Mouse (Mus musculus): ENCODE data around the gene Mdp1. TPM values are rescaled to one million over a fixed set of nuclear protein-coding genes. Genes with fewer than 3 reads are reported as not detected.
A peak's percentile ranks its signal among the peaks of the same experiment; 100 is the strongest.

Gene Mdp1
- polyA plus RNA-seq, 1 experiment: 27.2 TPM

DNA sequence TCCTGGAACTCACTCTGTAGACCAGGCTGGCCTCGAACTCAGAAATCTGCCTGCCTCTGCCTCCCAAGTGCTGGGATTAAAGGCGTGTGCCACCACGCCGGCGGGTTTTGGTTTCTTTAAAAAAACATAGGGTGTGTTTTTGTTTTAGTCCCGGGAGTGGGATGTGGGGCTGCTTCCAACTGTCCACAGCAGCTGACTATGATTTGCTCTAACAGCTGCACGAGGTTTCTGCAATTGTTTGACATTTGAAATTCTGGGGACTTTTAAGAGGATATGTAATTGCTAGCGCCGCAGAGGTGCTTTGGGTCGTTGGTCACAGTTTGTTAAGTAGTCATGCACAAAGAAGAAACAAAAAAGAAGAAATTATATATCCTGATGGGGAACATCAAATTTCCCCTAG, 29.1 kb upstream of the Mdp1 start:
- Histone ChIP-seq H3K4me1 (ENCODE audit: control insufficient read depth, insufficient read depth, low read length) (no peaks in the 10 kb centered on the region), H3K27me3 (replicated peaks; ENCODE audit: control insufficient read depth, insufficient read depth, low read length) (no peaks in the 10 kb centered on the region), H3K27ac (ENCODE audit: insufficient read depth, low read depth, low read length) (no peak overlapping the region), H3K36me3 (ENCODE audit: control insufficient read depth, insufficient read depth, low read length) (no peaks in the 10 kb centered on the region), H3K4me3 (ENCODE audit: insufficient read depth, low read depth, low read length) (no peak overlapping the region)
- TF ChIP-seq POLR2A (IDR thresholded peaks at IDR 0.05; ENCODE audit: low read depth, low read length) (no peak), CTCF (conservative IDR thresholded peaks at IDR 0.05; ENCODE audit: insufficient read depth, insufficient read length, low read depth, low read length) (no peak)
- 45% methylated on average over 10 of the region's 10 CpGs for WGBS
- DNase-seq: no peak

DNA sequence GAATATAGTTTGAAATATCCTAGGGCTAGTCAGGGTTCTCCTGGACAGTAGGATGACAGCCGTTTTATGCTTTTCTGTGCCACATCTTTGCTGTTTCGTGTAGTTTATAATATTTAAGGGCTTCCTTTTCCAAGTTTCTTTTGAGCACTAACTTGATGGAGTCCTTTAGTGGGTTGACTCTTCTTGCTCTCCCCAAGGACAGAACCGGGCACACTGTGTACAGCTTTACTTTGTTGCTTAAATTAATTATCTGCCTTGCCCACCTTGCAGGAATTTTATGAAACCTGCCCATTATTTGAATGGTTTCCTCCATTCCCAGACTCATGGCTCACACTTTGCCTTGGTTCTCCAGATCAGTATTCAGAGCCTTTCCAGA, 21.8 kb upstream of the Mdp1 start:
- Histone ChIP-seq H3K27me3 (replicated peaks; ENCODE audit: control insufficient read depth, insufficient read depth, low read length) (no peaks in the 10 kb centered on the region), H3K27ac (ENCODE audit: insufficient read depth, low read depth, low read length) (0 out of 2 replicates have a peak overlapping the region, but pooled peaks have one; percentile 43), H3K36me3 (ENCODE audit: control insufficient read depth, insufficient read depth, low read length) (no peaks in the 10 kb centered on the region), H3K4me1 (ENCODE audit: control insufficient read depth, insufficient read depth, low read length) (peaks cover 2% of the 10 kb centered on the region; the same call in 1 of the 2 replicates), H3K4me3 (ENCODE audit: insufficient read depth, low read depth, low read length) (peak overlapping the region; percentile 70)
- TF ChIP-seq POLR2A (IDR thresholded peaks at IDR 0.05; ENCODE audit: low read depth, low read length): no peak
- TF ChIP-seq CTCF (conservative IDR thresholded peaks at IDR 0.05; ENCODE audit: insufficient read depth, insufficient read length, low read depth, low read length): no peak
- 6% methylated on average over 3 of the region's 3 CpGs for WGBS
- DNase-seq: no peak

DNA sequence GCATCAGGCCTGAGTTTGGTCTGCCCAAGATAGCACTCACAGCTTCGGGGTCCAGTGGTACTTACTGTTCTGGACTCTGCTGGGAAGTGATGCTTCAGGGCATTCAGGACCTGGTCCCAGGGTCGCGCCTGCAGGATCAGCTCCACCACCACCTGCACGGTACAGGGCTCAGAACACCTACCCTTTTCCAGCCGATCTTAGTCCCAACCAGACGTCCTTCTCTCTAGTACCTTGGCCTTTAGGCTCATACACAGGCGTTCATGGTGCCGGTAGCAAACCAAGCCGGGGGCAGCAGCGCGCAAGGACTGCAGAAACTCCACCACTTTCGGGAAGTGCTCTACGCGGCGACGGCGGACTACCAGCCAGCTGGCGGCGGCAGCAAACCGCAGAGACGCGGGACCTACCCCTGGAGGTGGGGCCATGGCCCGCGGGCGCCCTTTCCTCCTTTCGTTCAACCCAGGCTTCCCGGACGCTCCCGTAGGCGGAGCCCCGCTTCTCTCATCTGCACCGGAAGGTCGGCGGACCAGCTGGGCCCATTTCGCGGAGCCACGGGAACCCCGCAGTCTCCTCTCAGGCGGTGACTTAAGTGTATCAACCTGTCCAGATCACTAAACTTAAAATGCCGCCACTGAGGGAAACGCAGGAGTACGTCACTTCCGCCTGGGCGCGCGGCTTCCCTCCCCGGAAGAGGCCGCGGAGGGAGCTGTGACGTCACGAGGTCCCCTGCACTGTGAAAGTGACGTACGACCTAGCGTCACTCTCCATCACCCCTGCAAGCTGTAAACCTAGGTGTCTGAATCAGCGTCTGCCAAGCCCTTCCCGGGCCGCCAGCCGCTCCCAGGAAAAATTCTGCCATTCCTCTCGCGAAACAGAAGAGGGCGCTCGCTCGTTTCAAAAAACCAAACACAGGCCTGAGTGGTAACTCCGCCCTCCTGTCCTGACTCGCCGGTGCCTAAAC, 21.1 kb upstream of the Mdp1 start, which contains the start of gene Tinf2:
Gene Tinf2 (minus strand): TSS at position 661 of the 958 bp plus-strand sequence.
- under 1% methylated on average over 66 of the region's 66 CpGs for WGBS
- Histone ChIP-seq H3K4me3 (ENCODE audit: insufficient read depth, low read depth, low read length) (peak within 1 kb of the TSS; percentile 70), H3K27ac (ENCODE audit: insufficient read depth, low read depth, low read length) (peak within 1 kb of the TSS; percentile 43; the same call in 1 of the 2 replicates), H3K27me3 (replicated peaks; ENCODE audit: control insufficient read depth, insufficient read depth, low read length) (no peaks in the 10 kb centered on the region), H3K36me3 (ENCODE audit: control insufficient read depth, insufficient read depth, low read length) (no peaks in the 10 kb centered on the region), H3K4me1 (ENCODE audit: control insufficient read depth, insufficient read depth, low read length) (peaks cover 2% of the 10 kb centered on the region; the same call in 1 of the 2 replicates)
- TF ChIP-seq CTCF (conservative IDR thresholded peaks at IDR 0.05; ENCODE audit: insufficient read depth, insufficient read length, low read depth, low read length) (peak; percentile 78), POLR2A (IDR thresholded peaks at IDR 0.05; ENCODE audit: low read depth, low read length) (no peak)
- peak; percentile 97 for DNase-seq

DNA sequence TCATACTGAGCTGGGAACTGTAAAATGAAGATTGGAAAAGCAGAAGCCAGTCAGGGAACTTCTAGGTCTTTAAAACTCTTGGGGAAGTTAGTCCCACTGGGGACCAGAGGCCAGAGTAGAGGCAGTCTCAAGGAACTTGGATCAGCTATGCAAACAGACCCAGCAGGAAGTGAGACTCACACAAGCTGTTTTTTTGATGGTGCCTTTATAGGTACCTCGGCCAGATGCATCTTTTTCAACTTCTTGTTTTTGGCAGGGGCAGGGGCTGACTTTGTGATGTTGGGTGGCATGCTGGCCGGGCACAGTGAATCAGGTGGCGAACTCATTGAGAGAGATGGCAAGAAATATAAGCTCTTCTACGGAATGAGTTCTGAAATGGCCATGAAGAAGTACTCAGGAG, 17.3 kb upstream of the Mdp1 start:
- TF ChIP-seq POLR2A (IDR thresholded peaks at IDR 0.05; ENCODE audit: low read depth, low read length) (no peak), CTCF (conservative IDR thresholded peaks at IDR 0.05; ENCODE audit: insufficient read depth, insufficient read length, low read depth, low read length) (no peak)
- WGBS: 87% methylated on average over 4 of the region's 4 CpGs
- DNase-seq: no peak
- no peak overlapping the region for H3K4me3 ChIP-seq (ENCODE audit: insufficient read depth, low read depth, low read length)
- H3K27ac ChIP-seq (ENCODE audit: insufficient read depth, low read depth, low read length): no peak overlapping the region
- no peaks in the 10 kb centered on the region for H3K36me3 ChIP-seq (ENCODE audit: control insufficient read depth, insufficient read depth, low read length)
- no peaks in the 10 kb centered on the region for H3K27me3 ChIP-seq (replicated peaks; ENCODE audit: control insufficient read depth, insufficient read depth, low read length)
- peaks cover 5% of the 10 kb centered on the region; the same call in 1 of the 2 replicates for H3K4me1 ChIP-seq (ENCODE audit: control insufficient read depth, insufficient read depth, low read length)

DNA sequence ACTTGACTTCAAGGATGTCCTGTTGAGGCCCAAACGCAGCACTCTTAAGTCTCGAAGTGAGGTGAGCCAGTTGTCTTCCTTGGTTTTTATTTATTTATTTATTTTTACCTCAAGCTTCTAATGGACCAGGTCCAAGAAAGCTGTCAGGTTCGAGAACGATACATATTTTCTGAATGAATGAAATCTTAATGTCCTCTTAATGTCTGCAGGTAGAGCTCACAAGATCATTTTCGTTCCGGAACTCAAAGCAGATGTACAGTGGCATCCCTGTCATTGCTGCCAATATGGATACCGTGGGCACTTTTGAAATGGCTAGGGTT, 12.4 kb upstream of the Mdp1 start:
- DNase-seq: no peak
- WGBS: 71% methylated on average over 7 of the region's 7 CpGs
- H3K27ac ChIP-seq (ENCODE audit: insufficient read depth, low read depth, low read length): no peak overlapping the region; the same call in 1 of the 2 replicates
- no peak for TF ChIP-seq POLR2A (IDR thresholded peaks at IDR 0.05; ENCODE audit: low read depth, low read length)
- TF ChIP-seq CTCF (conservative IDR thresholded peaks at IDR 0.05; ENCODE audit: insufficient read depth, insufficient read length, low read depth, low read length): no peak
- H3K4me3 ChIP-seq (ENCODE audit: insufficient read depth, low read depth, low read length): peak overlapping the region; percentile 44
- H3K4me1 ChIP-seq (ENCODE audit: control insufficient read depth, insufficient read depth, low read length): peaks cover 6% of the 10 kb centered on the region; the same call in 1 of the 2 replicates
- no peaks in the 10 kb centered on the region for H3K36me3 ChIP-seq (ENCODE audit: control insufficient read depth, insufficient read depth, low read length)
- H3K27me3 ChIP-seq (replicated peaks; ENCODE audit: control insufficient read depth, insufficient read depth, low read length): no peaks in the 10 kb centered on the region

DNA sequence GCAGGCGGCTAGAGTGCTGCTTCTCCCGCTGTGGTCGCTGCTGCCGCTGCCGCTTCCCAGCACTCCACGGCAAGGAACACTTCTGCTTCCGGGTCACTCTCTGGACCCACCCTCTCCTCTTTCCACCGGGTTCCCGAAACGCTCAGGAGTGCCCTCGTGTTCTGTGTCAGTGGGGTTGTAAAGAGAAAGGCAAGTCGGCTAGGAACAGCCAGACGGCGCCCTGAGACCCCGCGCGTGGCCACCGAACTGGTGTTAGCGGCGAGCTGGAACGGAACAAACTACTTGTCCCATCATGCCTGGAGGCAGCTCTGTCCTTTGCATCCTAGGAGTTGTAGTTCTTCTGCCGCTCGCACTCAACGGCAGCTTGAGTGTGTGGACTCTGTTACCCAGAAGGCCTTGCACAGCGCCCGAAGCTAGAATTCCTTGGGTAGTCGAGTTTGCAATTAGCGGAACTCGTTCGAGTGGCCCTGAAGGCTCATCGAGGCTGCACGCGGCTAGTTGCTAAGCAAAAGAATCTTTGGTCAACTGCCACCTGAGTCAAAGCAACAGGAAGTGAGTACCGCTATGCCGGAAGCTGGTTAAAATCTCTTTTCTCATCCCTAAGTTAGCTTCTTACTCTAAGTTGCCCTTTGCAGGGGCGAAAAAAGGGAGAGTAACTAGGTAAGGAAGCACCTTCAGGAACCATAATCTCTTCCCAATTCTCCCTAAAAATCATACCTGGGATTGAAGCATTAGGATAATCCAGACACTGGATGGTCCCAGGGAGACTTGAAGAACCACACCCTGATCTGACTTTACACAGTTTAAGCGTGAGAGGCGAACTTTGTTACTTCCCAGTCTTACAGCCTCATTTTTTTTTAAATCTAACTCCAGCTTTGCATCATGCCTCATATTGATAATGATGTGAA, 11.8 kb upstream of the Mdp1 start, which contains the start of the genes Gmpr2 and Nedd8:
Gene Gmpr2 (plus strand): TSS at position 109 of the 908 bp plus-strand sequence.
Gene Nedd8 (minus strand): TSS at position 292 of the 908 bp plus-strand sequence.
- TF ChIP-seq POLR2A (IDR thresholded peaks at IDR 0.05; ENCODE audit: low read depth, low read length) (no peak), CTCF (conservative IDR thresholded peaks at IDR 0.05; ENCODE audit: insufficient read depth, insufficient read length, low read depth, low read length) (no peak)
- H3K36me3 ChIP-seq (ENCODE audit: control insufficient read depth, insufficient read depth, low read length): no peaks in the 10 kb centered on the region

More for the DNA sequence above, 11.8 kb upstream of the Mdp1 start, which contains the start of the genes Gmpr2 and Nedd8:
- DNase-seq: peak; percentile 97
- peaks cover 6% of the 10 kb centered on the region; the same call in 1 of the 2 replicates for H3K4me1 ChIP-seq (ENCODE audit: control insufficient read depth, insufficient read depth, low read length)
- peak within 1 kb of the TSS; percentile 96 for H3K27ac ChIP-seq (ENCODE audit: insufficient read depth, low read depth, low read length)
- H3K4me3 ChIP-seq (ENCODE audit: insufficient read depth, low read depth, low read length): peak within 1 kb of the TSS; percentile 79
- WGBS: under 1% methylated on average over 38 of the region's 38 CpGs
- no peaks in the 10 kb centered on the region for H3K27me3 ChIP-seq (replicated peaks; ENCODE audit: control insufficient read depth, insufficient read depth, low read length)
